Mouse (Mus musculus) fat pad, adult 2 months (tissue): ENCODE measurements around the gene Ppp1r15a.

ENCODE experiments used
- DNase-seq: peaks from one replicate; pipeline ENCODE4 v3.0.0-alpha.2; 2011; ENCODE audit warnings: low read depth, low spot score; ENCODE audit errors: extremely low read depth

The Ppp1r15a gene

DNA sequence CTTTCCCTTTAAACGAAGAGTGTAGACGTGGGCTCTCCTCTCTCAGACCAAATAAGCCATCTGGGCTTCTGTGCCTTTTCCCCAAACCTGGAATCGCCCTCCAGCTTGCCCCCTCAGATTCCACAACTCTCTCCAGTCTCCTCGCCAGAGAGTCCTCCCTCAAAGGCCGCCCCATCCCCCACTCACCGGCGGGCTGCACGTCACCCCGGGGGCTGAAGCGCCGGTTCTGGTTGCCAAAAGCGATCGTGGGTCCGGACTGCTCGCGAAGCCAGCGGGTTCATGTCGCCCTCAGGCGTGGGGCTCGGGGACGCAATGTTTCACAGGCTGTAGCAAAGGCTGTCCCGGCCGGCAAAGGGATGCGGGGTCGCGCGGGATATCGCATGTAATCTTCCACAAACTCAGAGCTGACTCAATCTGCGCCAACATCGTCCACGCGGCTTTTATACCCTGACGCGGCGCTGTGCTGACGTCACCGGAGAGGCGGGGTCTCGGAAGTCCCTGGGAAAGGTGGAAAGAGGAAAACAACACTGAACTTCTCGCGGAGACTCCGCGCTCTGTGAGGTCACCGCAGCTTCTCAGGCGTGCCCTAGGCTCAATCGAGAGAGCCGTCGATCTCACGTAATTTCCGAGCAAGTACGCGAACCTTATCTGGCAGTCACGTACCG is at the start of gene Ppp1r15a, which contains the start of gene Plekha4:
Gene Ppp1r15a (minus strand): TSS at position 460 of the 665 bp plus-strand sequence.
Gene Plekha4 (plus strand): TSS at position 522 of the 665 bp plus-strand sequence.
- DNase-seq: no peak

DNA sequence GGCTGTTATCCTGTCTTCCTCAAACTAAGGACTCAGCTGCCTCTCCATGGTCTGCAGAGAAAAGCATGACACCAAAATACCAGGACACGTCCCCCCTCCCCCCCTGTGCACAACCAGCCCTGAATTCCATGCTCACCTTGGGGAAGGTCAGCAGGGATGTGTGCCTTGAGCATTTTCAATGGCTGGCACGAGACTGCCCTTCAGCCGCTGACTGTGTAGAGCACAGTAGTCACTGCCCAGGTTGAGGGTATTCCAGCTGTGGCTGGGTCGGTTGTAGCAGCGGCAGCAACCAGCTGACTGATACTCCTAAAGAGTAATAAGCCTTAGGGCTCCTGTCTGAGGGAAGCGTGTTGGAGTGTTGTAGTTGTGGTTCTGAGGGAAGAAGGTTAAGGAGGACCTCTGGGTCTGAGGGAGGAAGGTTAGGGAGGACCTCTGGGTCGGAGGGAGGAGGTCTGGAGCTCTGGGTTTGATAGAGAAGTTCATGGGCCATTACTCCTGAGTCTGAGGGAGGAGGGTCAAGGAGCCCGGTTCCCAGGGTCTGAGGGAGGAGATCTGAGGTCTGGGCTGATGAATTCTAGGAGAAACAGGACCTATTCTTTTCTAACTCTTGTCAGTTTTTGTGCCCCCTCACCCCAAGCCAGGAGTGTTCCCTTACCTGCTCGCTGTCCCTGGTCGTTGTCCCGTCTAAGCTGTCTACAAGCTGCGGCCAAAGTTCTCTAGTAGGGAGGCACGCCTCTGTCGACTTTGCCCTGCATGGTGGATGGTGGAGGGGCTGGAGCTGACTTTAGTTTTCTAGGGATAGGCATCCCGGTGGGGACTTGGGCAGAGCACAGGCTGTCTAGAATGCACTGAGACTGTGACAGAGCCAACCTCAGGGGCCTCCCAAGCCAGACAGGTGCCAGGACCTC is 48.7 kb upstream of the Ppp1r15a start:
- no peak for DNase-seq

GRCm38 (mm10) chr7:45573954-45574353 is 47.9 kb upstream of the Ppp1r15a start:
- DNase-seq: no peak

- DNase-seq: no peak
Measured at GRCm38 (mm10) chr7:45571966-45572365, 45.9 kb upstream of the Ppp1r15a start.

GRCm38 (mm10) chr7:45570103-45570741 is 44.2 kb upstream of the Ppp1r15a start, which contains the start of gene Bcat2:
Gene Bcat2 (plus strand): TSS chr7:45570153.
- DNase-seq: no peak

GRCm38 (mm10) chr7:45568601-45569473 is 42.8 kb upstream of the Ppp1r15a start:
- no peak for DNase-seq

DNA sequence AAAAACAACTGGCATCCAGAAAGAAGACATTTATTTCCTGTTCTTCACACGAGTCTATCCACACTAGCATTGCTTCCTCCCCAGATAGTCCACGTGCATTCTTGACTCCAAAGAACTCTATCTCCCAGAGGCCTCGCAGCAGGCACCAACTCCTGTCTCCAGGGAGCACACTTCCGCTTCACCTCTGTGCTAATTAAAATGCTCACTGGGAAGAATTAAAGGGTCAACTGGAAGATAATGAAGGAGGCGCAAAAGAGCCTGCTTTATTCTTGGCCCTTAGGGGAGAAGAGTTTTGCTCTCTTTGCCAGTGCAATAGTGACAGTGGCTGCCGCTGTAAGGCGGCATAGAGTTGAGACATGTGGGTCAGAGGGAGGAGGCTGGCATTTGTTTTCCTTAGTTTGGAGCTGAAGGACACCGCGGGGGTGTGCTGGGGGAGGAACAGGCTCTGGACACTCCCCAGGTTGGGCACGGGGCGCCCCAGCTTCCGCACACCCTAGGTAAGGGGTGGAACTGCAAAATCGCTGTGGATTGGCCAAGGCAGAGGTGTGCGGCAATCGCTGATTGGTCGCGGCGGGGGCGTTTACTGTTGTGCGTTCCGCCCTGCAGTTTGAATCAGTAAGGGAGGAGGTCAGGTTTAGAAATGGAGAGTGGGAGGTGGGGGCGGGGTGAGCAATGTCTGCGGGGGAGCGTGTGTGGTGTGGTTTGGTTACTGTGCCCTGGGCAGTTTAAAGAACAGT is 41.9 kb upstream of the Ppp1r15a start:
- peak; percentile 90 for DNase-seq

GRCm38 (mm10) chr7:45567112-45567779 is 41.2 kb upstream of the Ppp1r15a start:
- DNase-seq: no peak

- no peak for DNase-seq
Measured at GRCm38 (mm10) chr7:45565446-45565845, 39.4 kb upstream of the Ppp1r15a start.

GRCm38 (mm10) chr7:45564811-45565210 is 38.7 kb upstream of the Ppp1r15a start:
- DNase-seq: no peak

DNA sequence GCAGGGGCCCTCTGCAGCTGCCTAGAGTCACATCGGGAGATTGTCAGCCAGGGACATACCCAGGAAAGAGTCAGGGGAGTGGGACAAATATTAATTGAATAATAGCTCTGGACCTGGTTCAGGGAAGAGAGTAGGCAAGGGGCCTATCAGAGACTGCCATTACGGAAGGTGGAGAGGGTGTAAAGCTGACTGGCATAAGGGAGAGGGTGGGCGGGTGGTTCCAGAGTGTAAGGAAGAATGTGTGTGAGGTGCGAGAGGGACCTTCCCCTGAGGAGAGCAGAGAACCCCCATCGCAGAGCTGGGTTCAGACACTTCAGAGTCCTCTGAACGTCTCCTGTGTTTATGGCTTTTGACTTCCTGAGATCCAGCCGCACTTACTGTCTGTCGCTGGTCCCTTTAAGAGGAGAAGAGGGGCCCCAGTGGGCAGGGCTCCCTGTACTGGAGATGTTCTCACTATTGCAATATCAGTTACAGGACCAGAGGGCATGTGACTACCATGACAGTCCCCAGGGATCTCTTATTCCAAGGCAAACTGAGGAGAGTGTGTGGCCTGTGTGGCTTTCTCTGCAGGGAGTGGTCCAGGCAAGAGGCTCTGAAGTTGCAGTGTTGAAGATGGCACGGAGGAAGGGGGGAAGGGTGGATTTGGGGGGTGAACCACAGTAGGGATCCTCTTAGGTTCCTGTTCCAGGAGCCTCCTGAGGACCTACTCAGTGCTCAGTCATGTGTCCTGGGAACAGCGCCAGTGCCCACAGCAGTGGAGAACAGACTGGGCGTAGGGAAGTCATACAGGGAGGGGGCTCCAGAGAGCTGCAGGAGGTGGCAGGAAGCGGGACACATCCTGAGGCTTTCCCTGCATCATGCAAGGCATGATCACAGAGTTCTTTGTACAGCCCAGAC is 35.8 kb upstream of the Ppp1r15a start:
- DNase-seq: no peak

DNA sequence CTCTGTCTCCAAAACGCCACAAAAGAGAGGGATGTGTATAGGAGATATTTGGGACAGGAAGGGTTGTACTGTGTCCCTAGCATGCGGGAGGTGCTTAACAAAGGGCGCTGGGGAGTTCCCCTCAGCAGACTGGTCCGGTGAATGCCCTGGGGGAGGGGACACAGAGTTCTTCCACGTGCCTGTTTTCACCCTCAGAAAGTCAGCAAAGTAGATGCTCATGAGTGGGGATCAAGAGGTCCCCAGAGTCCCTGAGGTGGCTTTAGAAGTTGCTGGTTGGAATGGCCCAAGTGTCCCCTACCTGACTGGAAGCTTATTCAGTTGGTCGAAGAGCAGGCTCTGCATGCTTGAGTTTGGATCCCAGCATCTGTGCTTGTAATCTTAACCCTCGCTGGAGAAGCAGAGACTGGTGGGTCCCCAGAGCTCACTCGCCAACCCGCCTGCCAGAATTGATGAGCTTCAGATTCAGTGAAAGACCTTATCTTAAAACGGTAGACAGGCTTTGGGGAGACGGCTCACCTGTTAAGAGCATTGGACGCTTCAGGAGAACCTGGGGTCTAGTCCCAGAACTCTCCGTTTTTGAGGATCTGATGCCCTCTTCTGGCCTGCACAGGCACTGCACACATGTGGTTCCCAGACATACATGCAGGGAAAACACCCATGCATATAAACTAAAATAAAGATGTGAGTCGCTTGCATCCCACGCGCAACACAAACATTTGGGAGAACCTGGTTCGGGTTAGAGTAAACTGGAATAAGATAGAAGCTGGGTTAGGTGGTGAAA is 35.0 kb upstream of the Ppp1r15a start:
- DNase-seq: no peak

DNA sequence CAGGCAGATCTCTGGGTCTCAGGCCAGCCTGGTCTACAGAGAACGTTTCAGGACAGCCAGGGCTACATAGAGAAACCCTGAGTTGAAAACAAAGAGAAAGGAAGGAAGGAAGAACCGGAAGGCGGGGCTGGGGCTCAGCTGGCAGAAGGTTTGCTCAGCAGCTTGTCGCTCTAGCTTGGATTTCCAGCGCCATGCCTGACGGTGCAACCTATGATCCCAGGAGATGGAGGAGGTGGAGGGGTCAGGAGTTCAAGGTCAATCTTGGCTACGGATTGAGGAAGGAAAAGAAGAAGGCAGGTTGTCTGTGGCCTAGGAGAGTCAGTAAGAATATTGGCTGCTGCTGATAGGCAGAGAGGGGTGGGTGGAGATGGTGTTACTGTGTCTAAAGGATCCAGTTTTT is 34.2 kb upstream of the Ppp1r15a start:
- DNase-seq: no peak

DNA sequence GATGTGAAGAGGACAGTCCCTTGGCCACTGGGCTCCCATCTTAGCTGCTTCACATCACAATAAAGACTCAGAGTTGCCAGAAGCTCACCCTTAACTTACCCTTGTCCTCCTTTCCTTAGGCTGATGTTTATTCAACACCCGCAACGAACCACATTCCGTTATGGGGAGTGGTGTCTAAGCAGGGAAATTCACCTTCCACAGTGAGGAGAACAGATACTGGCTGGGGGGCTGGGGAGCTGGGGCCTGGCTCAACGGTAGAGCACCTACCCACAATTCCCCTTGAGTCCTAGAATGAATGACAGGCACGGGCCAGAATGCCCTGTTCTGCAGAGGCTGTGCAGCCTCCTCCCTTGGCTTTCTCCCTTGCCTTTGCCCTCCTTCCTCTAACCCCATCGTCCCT is 32.8 kb upstream of the Ppp1r15a start:
- DNase-seq: no peak

DNA sequence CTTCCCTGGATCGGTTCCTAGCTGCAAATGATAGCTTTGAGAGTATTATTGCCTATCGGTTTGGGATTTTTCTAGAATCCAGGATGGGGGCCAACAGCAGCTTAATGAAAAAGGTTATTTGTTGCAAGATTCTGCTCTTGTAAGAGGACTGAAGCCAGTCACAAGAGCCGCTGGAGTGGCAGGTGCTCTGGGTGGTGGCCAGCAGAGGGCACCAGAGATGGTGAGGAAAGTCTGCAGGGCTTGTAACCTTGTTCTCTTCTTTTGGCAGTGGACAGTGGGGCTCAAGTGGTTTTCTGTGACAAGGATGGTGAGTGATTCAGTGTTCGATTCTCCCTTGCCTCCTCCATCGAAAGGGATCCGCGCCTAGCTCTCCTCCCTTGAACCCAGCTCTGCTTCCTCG is 29.7 kb upstream of the Ppp1r15a start:
- DNase-seq: no peak

- no peak for DNase-seq
Measured at GRCm38 (mm10) chr7:45554744-45555143, 28.7 kb upstream of the Ppp1r15a start, which contains the start of gene Hsd17b14. Gene Hsd17b14 (plus strand): TSS chr7:45554893.

- no peak for DNase-seq
Measured at GRCm38 (mm10) chr7:45553990-45554389, 27.9 kb upstream of the Ppp1r15a start.
